ENCODE assay signal across 8 mouse cellular contexts in the genomic region with DNA sequence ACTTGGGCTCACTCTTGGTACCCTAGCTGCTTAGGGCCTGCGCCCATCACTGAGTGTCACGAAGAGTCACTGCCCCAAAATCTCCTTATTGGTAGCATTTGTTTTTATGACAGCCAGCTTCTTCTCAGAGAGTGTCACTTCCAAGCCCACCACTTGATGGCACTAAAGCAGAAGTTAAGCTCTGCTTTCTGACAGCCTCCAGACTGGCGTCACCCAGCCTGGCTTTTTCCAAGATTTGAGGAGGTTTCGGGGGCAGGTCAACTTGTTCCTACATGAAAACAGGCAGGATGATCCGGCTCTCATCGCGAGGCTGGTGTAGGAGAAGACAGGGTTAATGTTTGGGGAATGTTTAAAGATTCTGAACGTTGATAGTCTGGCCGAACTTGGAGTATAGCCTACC. TPM values are rescaled to one million over a fixed set of nuclear protein-coding genes. Genes with fewer than 3 reads are reported as not detected.
DNase-seq lines count a peak whose midpoint lies in the region; ATAC-seq and TF ChIP-seq lines count a peak whose summit lies in the region.

No protein-coding gene starts in this region.

- no peaks in the 10 kb centered on the region for H3K27me3 ChIP-seq in CH12.LX (replicated peaks)
- peaks cover 16% of the 10 kb centered on the region for H3K27me3 ChIP-seq in kidney, embryonic 15.5 days
- H3K27me3 ChIP-seq in liver, embryonic 12.5 days (replicated peaks), result peaks cover 49% of the 10 kb centered on the region
- no peaks in the 10 kb centered on the region for H3K27me3 ChIP-seq in neural tube, embryonic 14.5 days (ENCODE audit: control insufficient read depth, insufficient read depth, low read length)

- peak; percentile 73 to 99 for TF ChIP-seq CTCF in CH12.LX (conservative IDR thresholded peaks at IDR 0.05 in 1 of 2, IDR thresholded peaks at IDR 0.05 in 1 of 2; ENCODE audit: low read depth in 2 of 2, low read length in 2 of 2)
- peak; percentile 40; the same call in 1 of the 2 replicates for TF ChIP-seq CTCF in bone marrow macrophage, adult 2 months (IDR thresholded peaks at IDR 0.05; ENCODE audit: low read depth, low read length)
- 0 out of 2 replicates have a peak, but pooled peaks have one; percentile 38 for TF ChIP-seq CTCF in embryonic fibroblast, embryonic 13.5 days (IDR thresholded peaks at IDR 0.05; ENCODE audit: borderline replicate concordance, insufficient read depth, low read length)

- H3K4me3 ChIP-seq in CH12.LX (replicated peaks in 1 of 3; ENCODE audit: low read depth in 2 of 3, low read length in 2 of 3, poor library complexity in 1 of 3), result no peak overlapping the region
- no peak overlapping the region for H3K4me3 ChIP-seq in bone marrow macrophage, adult 2 months (ENCODE audit: insufficient read depth, low read length)
- no peak overlapping the region for H3K4me3 ChIP-seq in embryonic fibroblast, embryonic 13.5 days (ENCODE audit: insufficient read depth, low read length)
- H3K4me3 ChIP-seq in kidney, embryonic 15.5 days (replicated peaks), result no peak overlapping the region
- no peak overlapping the region for H3K4me3 ChIP-seq in liver, embryonic 12.5 days
- H3K4me3 ChIP-seq in neural tube, embryonic 14.5 days (ENCODE audit: low read depth, low read length), result no peak overlapping the region

- TF ChIP-seq RAD21 in CH12.LX (IDR thresholded peaks at IDR 0.05; ENCODE audit: low read depth, low read length), result no peak; the same call in none of the 2 replicates

- no peak overlapping the region for H3K27ac ChIP-seq in CH12.LX (ENCODE audit: insufficient read depth, low read depth)
- H3K27ac ChIP-seq in bone marrow macrophage, adult 2 months (ENCODE audit: insufficient read depth, low read depth, low read length), result no peak overlapping the region
- H3K27ac ChIP-seq in embryonic fibroblast, embryonic 13.5 days (ENCODE audit: insufficient read depth, low read length), result peak overlapping the region; percentile 58; the same call in 1 of the 2 replicates
- H3K27ac ChIP-seq in kidney, embryonic 15.5 days, result no peak overlapping the region
- H3K27ac ChIP-seq in liver, embryonic 12.5 days, result no peak overlapping the region
- no peak overlapping the region for H3K27ac ChIP-seq in neural tube, embryonic 14.5 days (ENCODE audit: low read depth, low read length)

- dilution Hi-C loops in CH12.LX (cut with MboI; ENCODE audit: extremely low pct_ligation_motif_present, extremely low pct_unique_long_range_greater_than_20kb, low sequenced_read_pairs), result no loop called here

- no peaks in the 10 kb centered on the region for H3K9me3 ChIP-seq in CH12.LX (replicated peaks; ENCODE audit: low read length)
- H3K9me3 ChIP-seq in kidney, embryonic 15.5 days (replicated peaks), result no peaks in the 10 kb centered on the region
- H3K9me3 ChIP-seq in liver, embryonic 12.5 days (replicated peaks), result no peaks in the 10 kb centered on the region
- H3K9me3 ChIP-seq in neural tube, embryonic 14.5 days (ENCODE audit: control insufficient read depth, low read length), result no peaks in the 10 kb centered on the region

- TF ChIP-seq POLR2A in CH12.LX (IDR thresholded peaks at IDR 0.05; ENCODE audit: low read depth, low read length), result no peak
- no peak for TF ChIP-seq POLR2A in bone marrow macrophage, adult 2 months (IDR thresholded peaks at IDR 0.05; ENCODE audit: borderline replicate concordance, low read depth, low read length)
- no peak for TF ChIP-seq POLR2A in embryonic fibroblast, embryonic 13.5 days (IDR thresholded peaks at IDR 0.05; ENCODE audit: low read depth, low read length)

- peak overlapping the region; percentile 52 for H3K4me2 ChIP-seq in CH12.LX (ENCODE audit: insufficient read depth, low read depth, poor library complexity, severe bottlenecking)
- H3K4me2 ChIP-seq in kidney, embryonic 15.5 days, result peak overlapping the region; percentile 3; the same call in 1 of the 2 replicates
- H3K4me2 ChIP-seq in liver, embryonic 12.5 days, result peak overlapping the region; percentile 23; the same call in 1 of the 2 replicates
- H3K4me2 ChIP-seq in neural tube, embryonic 14.5 days (ENCODE audit: low read depth, low read length), result no peak overlapping the region

- peaks cover 0 to 2% of the 10 kb centered on the region in 2 experiments for H3K36me3 ChIP-seq in CH12.LX (replicated peaks in 1 of 2; ENCODE audit: control insufficient read depth in 1 of 2, insufficient read depth in 1 of 2, low read length in 1 of 2)
- H3K36me3 ChIP-seq in kidney, embryonic 15.5 days, result no peaks in the 10 kb centered on the region
- no peaks in the 10 kb centered on the region for H3K36me3 ChIP-seq in liver, embryonic 12.5 days
- H3K36me3 ChIP-seq in neural tube, embryonic 14.5 days (ENCODE audit: control insufficient read depth, insufficient read depth, low read length), result no peaks in the 10 kb centered on the region

- no peak for TF ChIP-seq EP300 in CH12.LX (IDR thresholded peaks at IDR 0.05; ENCODE audit: low read length)

- 14% methylated on average over 9 of the region's 9 CpGs for WGBS in kidney, embryonic 15.5 days
- WGBS in liver, embryonic 12.5 days (ENCODE audit: insufficient replicate concordance), result 16% methylated on average over 9 of the region's 9 CpGs
- 25% methylated on average over 9 of the region's 9 CpGs for WGBS in neural tube, embryonic 14.5 days

- H3K4me1 ChIP-seq in CH12.LX (ENCODE audit: control insufficient read depth in 1 of 2, insufficient read depth in 2 of 2), result peaks cover 26 to 32% of the 10 kb centered on the region in 2 experiments
- peaks cover 43% of the 10 kb centered on the region for H3K4me1 ChIP-seq in bone marrow macrophage, adult 2 months (ENCODE audit: control insufficient read depth, insufficient read depth, low read length)
- H3K4me1 ChIP-seq in embryonic fibroblast, embryonic 13.5 days (ENCODE audit: control insufficient read depth, insufficient read depth, low read length), result 0 out of 2 replicates have a peak, but pooled peaks cover 14% of the 10 kb centered on the region
- peaks cover 46% of the 10 kb centered on the region for H3K4me1 ChIP-seq in kidney, embryonic 15.5 days
- peaks cover 57% of the 10 kb centered on the region for H3K4me1 ChIP-seq in liver, embryonic 12.5 days
- peaks cover 4% of the 10 kb centered on the region; the same call in 1 of the 2 replicates for H3K4me1 ChIP-seq in neural tube, embryonic 14.5 days (ENCODE audit: control insufficient read depth, insufficient read depth, low read length)

- peak; percentile 86 for DNase-seq in CH12.LX (ENCODE audit: extremely low read depth)
- peak; percentile 62 to 84 for DNase-seq in heart, adult 9 months (ENCODE audit: low spot score in 2 of 2)
- DNase-seq in testis, postnatal 14 days (ENCODE audit: low spot score), result peak; percentile 44

- H3K79me2 ChIP-seq in CH12.LX (replicated peaks; ENCODE audit: control insufficient read depth, extremely low read depth, insufficient read depth, poor library complexity, severe bottlenecking), result no peaks in the 10 kb centered on the region

- H3K9ac ChIP-seq in CH12.LX (ENCODE audit: insufficient read depth, low read depth), result no peak overlapping the region
- no peak overlapping the region for H3K9ac ChIP-seq in kidney, embryonic 15.5 days
- H3K9ac ChIP-seq in liver, embryonic 12.5 days, result no peak overlapping the region
- H3K9ac ChIP-seq in neural tube, embryonic 14.5 days (replicated peaks; ENCODE audit: low read depth, low read length), result no peak overlapping the region

- 0 out of 2 replicates have a peak, but pooled peaks have one; percentile 9 for ATAC-seq in kidney, embryonic 15.5 days (replicated peaks; ENCODE audit: low FRiP score)
- no peak for ATAC-seq in liver, embryonic 12.5 days
- peak; percentile 22; the same call in 1 of the 2 replicates for ATAC-seq in neural tube, embryonic 14.5 days (ENCODE audit: low read depth)

- in situ Hi-C loops in CH12.LX (cut with MboI; ENCODE audit: low pct_ligation_motif_present, low pct_unique_long_range_greater_than_20kb, low sequenced_read_pairs), result loop anchor here (10.0 to 25.0 kb wide), 2 partner anchors 204 to 626 kb away; no protein-coding TSS in a partner anchor

TF ChIP-seq in CH12.LX, 34 proteins besides CTCF, POLR2A, EP300 and RAD21:
- TF ChIP-seq MAFK (IDR thresholded peaks at IDR 0.05; ENCODE audit: insufficient replicate concordance, low read length) (no peak), SMC3 (IDR thresholded peaks at IDR 0.05; ENCODE audit: low read depth, low read length) (peak; percentile 95), GABPA (IDR thresholded peaks at IDR 0.05; ENCODE audit: insufficient replicate concordance, low read depth, low read length) (no peak), SIN3A (IDR thresholded peaks at IDR 0.05; ENCODE audit: low read length) (peak; percentile 75; the same call in 1 of the 2 replicates), ZC3H11A (IDR thresholded peaks at IDR 0.05; ENCODE audit: low read depth, low read length) (peak; percentile 67), MAX (IDR thresholded peaks at IDR 0.05; ENCODE audit: low read length) (no peak), MAZ (IDR thresholded peaks at IDR 0.05; ENCODE audit: low read depth, low read length) (0 out of 2 replicates have a peak, but pooled peaks have one; percentile 13), USF1 (IDR thresholded peaks at IDR 0.05; ENCODE audit: low read depth, low read length) (no peak), ETS1 (conservative IDR thresholded peaks at IDR 0.05; ENCODE audit: low read depth, low read length) (no peak)

RNA-seq across cellular contexts. Expression of gene Gipc2, which starts 54.9 kb away (rescaled TPM):
- 0.38 TPM in 1 of 2 replicates, not detected in the other for total RNA-seq in CH12.LX (2012; rRNA removed)
- 0.24 TPM in 1 of 2 replicates, not detected in the other for total RNA-seq in CH12.LX (2014; rRNA removed)
- 1.2 and 1.7 TPM in 2 replicates for polyA plus RNA-seq in CH12.LX (2012; ENCODE audit: insufficient read length, low read depth)
- polyA plus RNA-seq in bone marrow macrophage, adult 2 months (2012; ENCODE audit: insufficient read depth, insufficient read length, missing spikeins), result 1.2 TPM in 1 of 2 replicates, not detected in the other
- 1.9 and 3.9 TPM in 2 replicates for polyA plus RNA-seq in embryonic fibroblast, embryonic 13.5 days (2011; ENCODE audit: insufficient read length, low read depth, missing spikeins)
- polyA plus RNA-seq in kidney, embryonic 15.5 days (2015; fragmentation: Nextera tagmentation; extraction: Ambion mirVana), result 25.4 and 30.4 TPM in 2 replicates
- polyA plus RNA-seq in liver, embryonic 12.5 days (2016; fragmentation: Nextera tagmentation; extraction: Ambion mirVana), result 11.3 and 12.3 TPM in 2 replicates
- 7.7 and 15.2 TPM in 2 replicates for polyA plus RNA-seq in neural tube, embryonic 14.5 days (2014; fragmentation: Nextera tagmentation; extraction: Ambion mirVana)
